Mouse (Mus musculus) embryonic facial prominence, embryonic 15.5 days (tissue): ENCODE measurements around the gene Ncapd2. TPM values are rescaled to one million over a fixed set of nuclear protein-coding genes. Genes with fewer than 3 reads are reported as not detected.
A peak's percentile ranks its signal among the peaks of the same experiment; 100 is the strongest.
"Not testable (repeated sequence)": the region's sequence is repeated elsewhere in the genome, so short reads cannot be mapped to it uniquely, and the experiment has no call there.

Experiments
- ATAC-seq: fragments of 200-750 bp; cut with Nextera tagmentation; 2 replicates; pipeline ENCODE4 v1.8.0; 2017; ENCODE audit warnings: low read depth, moderate TSS enrichment; ENCODE audit not compliant: insufficient number of reproducible peaks, low FRiP score, low TSS enrichment
- H3K27ac ChIP-seq: fragments of 300-500 bp; sonication (generic); replicated peaks from 2 replicates; pipeline ENCODE4 v1.5.1; 2015; ENCODE audit warnings: mild to moderate bottlenecking, inconsistent platforms
- H3K27me3 ChIP-seq: fragments of 300-500 bp; sonication (generic); 2 replicates; pipeline ENCODE4 v1.6.1; 2015; ENCODE audit warnings: inconsistent platforms
- H3K36me3 ChIP-seq: fragments of 300-500 bp; sonication (generic); 2 replicates; pipeline ENCODE4 v1.6.1; 2015; ENCODE audit warnings: mild to moderate bottlenecking, inconsistent platforms
- H3K4me1 ChIP-seq: fragments of 300-500 bp; sonication (generic); 2 replicates; pipeline ENCODE4 v1.6.1; 2015; ENCODE audit warnings: inconsistent platforms
- H3K4me2 ChIP-seq: fragments of 300-500 bp; sonication (generic); replicated peaks from 2 replicates; pipeline ENCODE4 v1.6.1; 2015; ENCODE audit warnings: mild to moderate bottlenecking, inconsistent platforms
- H3K4me3 ChIP-seq: fragments of 300-500 bp; sonication (generic); replicated peaks from 2 replicates; pipeline ENCODE4 v1.5.1; 2015; ENCODE audit warnings: mild to moderate bottlenecking, inconsistent platforms
- H3K9ac ChIP-seq: fragments of 300-500 bp; sonication (generic); 2 replicates; pipeline ENCODE4 v1.6.1; 2015; ENCODE audit warnings: inconsistent platforms
- H3K9me3 ChIP-seq: fragments of 300-500 bp; sonication (generic); replicated peaks from 2 replicates; pipeline ENCODE4 v1.6.1; 2016; ENCODE audit warnings: inconsistent platforms
- WGBS: fragments of 180-500 bp; shearing (Covaris S2); methylation state at CpG from one replicate; pipeline ENCODE4 v1.1.7; 2015; 5-methylcytosine and 5-hydroxymethylcytosine counted together
- polyA plus RNA-seq: library from polyadenylated mRNA; unstranded; fragments of >200 nt; fragmentation: Nextera tagmentation; extraction: Ambion mirVana; gene quantifications from 2 replicates; pipeline ENCODE4 v1.2.1, GENCODE M21; 2015

Gene Ncapd2
- polyA plus RNA-seq, 1 experiment from 2014 or later, result 98.7 TPM

DNA sequence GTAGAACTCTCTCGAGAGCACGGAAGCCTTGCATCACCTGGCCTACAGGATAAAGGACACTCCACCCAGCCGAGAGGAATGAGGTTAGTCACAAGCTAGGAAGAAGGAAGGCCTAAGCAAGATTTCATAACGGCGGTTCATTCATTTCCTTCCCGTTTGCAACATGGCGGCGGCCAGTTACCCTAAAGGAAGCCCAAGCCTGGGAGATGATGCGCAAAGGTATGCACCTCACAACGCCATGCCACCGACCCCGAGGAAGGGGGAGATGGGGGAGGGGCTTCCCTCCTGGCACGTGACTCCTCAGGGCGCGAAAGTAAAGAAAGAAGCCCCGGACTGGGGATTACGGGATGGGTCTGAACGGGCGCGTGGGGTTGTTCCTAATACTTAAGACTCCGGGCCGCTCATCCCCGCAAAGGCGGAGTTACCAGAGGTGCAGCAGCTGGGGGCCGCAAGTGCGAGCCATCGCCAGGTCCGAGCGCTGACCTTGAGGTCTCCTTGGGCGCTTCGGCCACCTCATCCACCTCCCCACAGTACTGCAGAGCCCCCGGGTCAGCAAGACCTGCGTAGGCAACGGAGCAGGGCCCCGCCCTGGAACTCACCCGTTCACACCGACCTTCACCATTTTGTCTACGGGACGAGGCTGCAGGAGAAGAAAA lies 26.7 kb downstream of the Ncapd2 start:
- H3K4me1 ChIP-seq, result peaks cover 53% of the 10 kb centered on the region
- H3K9ac ChIP-seq, result peak overlapping the region; percentile 91
- H3K27me3 ChIP-seq, result no peaks in the 10 kb centered on the region
- no peaks in the 10 kb centered on the region for H3K9me3 ChIP-seq
- WGBS, result under 1% methylated on average over 39 of the region's 39 CpGs
- peak overlapping the region; percentile 94 for H3K27ac ChIP-seq
- H3K4me3 ChIP-seq, result peak overlapping the region; percentile 95
- no peak for ATAC-seq
- peaks cover 54% of the 10 kb centered on the region for H3K36me3 ChIP-seq
- H3K4me2 ChIP-seq, result peak overlapping the region; percentile 85

DNA sequence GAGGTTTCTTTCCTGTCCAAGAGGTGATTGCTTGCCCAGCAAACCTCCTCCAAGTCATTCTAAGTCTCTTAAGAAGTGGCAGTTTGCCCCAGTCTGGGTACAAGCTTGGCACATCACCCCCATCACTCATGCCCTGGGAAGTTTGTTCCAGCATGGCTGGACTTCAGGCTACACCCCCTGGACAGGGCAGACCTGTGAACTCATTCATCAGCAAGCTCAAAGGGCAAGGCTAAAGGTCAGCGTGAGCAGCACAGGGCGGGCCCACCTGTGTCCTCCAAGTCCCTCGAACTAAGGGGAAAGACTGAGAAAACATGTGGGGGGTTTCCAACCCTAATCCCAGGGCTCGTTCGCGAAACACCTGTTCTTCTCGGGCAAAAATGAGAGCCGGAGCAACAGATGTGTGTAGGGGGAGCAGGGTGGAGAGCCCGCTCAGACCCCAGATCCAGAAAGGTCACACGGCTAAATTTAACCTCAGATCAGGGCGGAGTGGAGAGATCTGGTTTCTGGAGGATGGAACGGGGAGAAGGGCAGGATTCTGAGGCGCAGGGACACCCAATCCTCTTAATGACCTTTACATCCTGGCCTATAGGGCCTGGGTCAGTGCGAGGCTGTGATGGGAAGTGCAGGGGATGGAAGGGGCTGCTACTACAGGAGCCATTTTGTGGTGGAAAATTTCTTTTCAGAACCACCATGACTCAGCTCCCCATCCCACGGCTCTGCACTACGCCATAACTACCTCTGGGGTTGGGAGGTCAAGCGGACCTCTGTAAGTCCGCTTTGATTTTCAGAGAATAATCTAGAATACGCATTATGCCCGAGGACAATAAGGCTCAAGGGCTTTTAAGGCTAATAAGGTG lies 27.5 kb downstream of the Ncapd2 start:
- WGBS, result 3% methylated on average over 20 of the region's 20 CpGs
- H3K9me3 ChIP-seq, result no peaks in the 10 kb centered on the region

DNA sequence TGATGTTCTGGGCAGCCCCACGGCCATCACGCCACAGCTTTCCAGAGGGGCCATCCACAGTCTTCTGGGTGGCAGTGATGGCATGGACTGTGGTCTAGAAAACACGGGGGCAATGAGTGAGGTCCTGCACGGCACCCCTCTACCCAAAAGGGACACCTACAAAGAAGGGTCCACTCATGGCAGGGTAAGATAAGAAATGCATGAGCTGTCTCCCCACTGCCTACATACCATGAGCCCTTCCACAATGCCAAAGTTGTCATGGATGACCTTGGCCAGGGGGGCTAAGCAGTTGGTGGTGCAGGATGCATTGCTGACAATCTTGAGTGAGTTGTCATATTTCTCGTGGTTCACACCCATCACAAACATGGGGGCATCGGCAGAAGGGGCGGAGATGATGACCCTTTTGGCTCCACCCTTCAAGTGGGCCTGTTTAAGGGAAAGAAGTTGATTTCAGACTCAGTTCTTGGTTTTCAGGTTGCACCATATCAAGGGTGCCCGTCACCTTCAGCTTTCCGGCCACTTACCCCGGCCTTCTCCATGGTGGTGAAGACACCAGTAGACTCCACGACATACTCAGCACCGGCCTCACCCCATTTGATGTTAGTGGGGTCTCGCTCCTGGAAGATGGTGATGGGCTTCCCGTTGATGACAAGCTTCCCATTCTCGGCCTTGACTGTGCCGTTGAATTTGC lies 28.7 kb downstream of the Ncapd2 start:
- peaks cover 50% of the 10 kb centered on the region for H3K36me3 ChIP-seq
- H3K27ac ChIP-seq, H3K9ac ChIP-seq, H3K9me3 ChIP-seq, H3K4me2 ChIP-seq, H3K4me3 ChIP-seq, H3K27me3 ChIP-seq, ATAC-seq: not testable (repeated sequence)
- H3K4me1 ChIP-seq, result peaks cover 51% of the 10 kb centered on the region
- 68% methylated on average over 13 of the region's 16 CpGs for WGBS

More for the DNA sequence above, 27.5 kb downstream of the Ncapd2 start:
- Histone ChIP-seq H3K36me3 (peaks cover 54% of the 10 kb centered on the region), H3K9ac (peak overlapping the region; percentile 91), H3K27ac (peak overlapping the region; percentile 94), H3K4me3 (peak overlapping the region; percentile 95), H3K4me1 (peaks cover 53% of the 10 kb centered on the region), H3K27me3 (no peaks in the 10 kb centered on the region), H3K4me2 (peak overlapping the region; percentile 85)
- no peak for ATAC-seq

DNA sequence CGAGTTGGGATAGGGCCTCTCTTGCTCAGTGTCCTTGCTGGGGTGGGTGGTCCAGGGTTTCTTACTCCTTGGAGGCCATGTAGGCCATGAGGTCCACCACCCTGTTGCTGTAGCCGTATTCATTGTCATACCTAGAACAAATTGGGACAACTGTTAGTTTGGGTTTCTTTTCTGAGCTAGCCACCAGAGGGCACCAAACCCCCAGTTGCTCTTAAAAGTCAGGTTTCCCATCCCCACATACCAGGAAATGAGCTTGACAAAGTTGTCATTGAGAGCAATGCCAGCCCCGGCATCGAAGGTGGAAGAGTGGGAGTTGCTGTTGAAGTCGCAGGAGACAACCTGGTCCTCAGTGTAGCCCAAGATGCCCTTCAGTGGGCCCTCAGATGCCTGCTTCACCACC lies 29.5 kb downstream of the Ncapd2 start:
- H3K27me3 ChIP-seq, H3K4me3 ChIP-seq, H3K4me2 ChIP-seq, H3K9me3 ChIP-seq, H3K9ac ChIP-seq, ATAC-seq, H3K27ac ChIP-seq: not testable (repeated sequence)
- H3K36me3 ChIP-seq, result peaks cover 51% of the 10 kb centered on the region
- H3K4me1 ChIP-seq, result peaks cover 47% of the 10 kb centered on the region
- 10% methylated on average over 4 of the region's 5 CpGs for WGBS

DNA sequence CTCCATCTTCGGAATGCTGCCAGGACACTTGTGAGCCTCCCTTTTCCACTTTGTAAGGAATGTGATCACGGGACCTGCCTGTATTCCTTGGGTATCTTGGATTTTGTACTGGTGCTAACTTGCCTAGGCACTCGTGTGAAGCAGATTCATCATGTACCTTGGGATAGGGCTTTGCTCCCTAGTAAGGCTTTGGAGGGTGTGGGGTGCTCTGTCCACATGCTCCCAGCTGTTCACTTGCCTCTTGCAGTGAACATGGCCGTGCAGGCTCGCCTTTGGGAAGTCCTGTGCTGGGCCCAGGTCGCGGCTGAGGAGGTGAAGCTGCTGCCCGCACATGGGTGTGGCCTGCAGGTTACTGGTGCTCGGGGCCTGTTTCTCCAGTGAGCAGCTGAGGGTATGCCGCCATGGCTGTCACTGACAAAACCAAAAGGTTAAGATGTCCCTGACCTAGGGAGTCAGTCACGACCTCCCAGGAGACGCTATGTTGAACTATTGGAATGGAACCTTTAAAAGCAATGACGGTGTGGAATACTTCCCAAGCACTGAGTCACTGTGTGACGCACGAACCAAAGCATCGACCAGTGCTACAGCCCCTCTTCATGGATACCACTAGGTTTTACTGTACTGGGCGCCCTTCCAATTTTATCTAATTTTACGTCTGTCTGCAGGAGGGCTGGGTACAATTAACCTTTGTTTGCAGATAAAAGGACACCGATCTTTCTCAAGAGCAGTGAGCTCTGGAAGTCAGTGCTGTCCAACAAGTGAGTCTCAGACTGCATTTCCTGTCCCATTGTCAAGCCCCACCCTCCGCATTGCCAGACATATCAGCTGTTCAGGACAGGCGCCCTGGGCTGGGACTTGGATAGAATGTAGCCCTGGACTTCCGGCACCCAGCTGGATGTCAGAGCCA lies 30.4 kb downstream of the Ncapd2 start:
- Histone ChIP-seq H3K27ac (peak overlapping the region; percentile 63), H3K4me2 (no peak overlapping the region), H3K9me3 (no peaks in the 10 kb centered on the region), H3K9ac (no peak overlapping the region), H3K4me3 (no peak overlapping the region), H3K4me1 (peaks cover 38% of the 10 kb centered on the region), H3K27me3 (no peaks in the 10 kb centered on the region), H3K36me3 (peaks cover 51% of the 10 kb centered on the region)
- ATAC-seq, result no peak
- WGBS, result 17% methylated on average over 22 of the region's 22 CpGs

DNA sequence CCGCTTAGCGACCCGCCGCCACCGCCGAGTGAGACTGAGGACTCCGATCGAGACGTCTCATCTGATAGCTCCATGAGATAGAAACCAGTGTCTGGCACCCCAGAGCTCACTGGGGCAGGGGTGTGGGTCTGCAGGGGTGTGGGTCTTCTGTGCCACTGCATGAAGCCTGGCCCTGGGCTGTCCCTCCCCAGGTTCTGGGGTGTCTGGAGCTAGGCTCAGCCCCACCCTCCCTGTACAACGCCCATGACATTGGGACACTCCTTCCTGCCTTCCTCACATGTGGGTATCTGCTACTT lies 31.0 kb downstream of the Ncapd2 start:
- peak overlapping the region; percentile 63 for H3K27ac ChIP-seq
- H3K4me3 ChIP-seq, result no peak overlapping the region
- H3K9me3 ChIP-seq, result no peaks in the 10 kb centered on the region
- H3K4me1 ChIP-seq, result peaks cover 35% of the 10 kb centered on the region
- H3K36me3 ChIP-seq, result peaks cover 54% of the 10 kb centered on the region
- H3K27me3 ChIP-seq, result no peaks in the 10 kb centered on the region
- ATAC-seq, result no peak
- no peak overlapping the region for H3K9ac ChIP-seq
- no peak overlapping the region for H3K4me2 ChIP-seq
- WGBS, result 57% methylated on average over 10 of the region's 10 CpGs

DNA sequence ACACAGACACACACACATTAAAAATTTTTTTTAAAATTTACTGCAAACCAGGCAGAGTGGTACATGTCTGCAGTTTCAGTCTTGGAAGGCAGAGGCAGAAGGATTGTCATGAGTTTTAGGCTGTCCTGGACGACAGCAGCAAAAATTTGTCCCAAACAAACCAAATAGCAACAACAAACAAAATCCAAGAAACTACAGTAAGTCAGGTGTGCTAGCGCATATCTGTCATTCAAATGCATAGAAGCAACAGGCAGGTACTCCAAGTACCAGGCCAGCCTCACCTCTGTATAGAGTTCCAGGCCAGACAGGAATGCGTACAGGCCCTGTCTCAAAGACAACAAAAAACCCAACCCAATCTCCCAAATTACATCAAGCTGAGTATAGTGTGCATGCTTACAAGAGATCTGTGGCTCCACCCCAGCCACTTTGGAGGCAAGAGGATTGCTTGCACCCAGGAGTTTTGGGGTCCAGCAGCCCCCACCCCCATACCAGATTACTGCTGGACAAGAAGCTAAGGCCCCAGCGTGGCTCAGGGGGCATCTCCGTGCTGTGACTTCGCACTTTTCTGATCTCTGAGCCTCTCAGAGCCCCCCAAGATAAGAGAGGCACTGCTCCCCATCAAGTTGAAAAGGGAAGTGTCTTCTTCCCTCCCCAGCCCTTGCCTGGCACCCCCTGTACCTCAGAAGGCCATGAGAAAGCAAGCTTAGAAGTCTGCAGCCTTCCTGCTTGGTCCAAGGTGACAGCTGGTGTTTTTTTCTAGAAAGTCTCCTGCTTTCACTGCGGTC lies 31.5 kb downstream of the Ncapd2 start:
- H3K4me3 ChIP-seq, result no peak overlapping the region
- no peaks in the 10 kb centered on the region for H3K9me3 ChIP-seq
- H3K9ac ChIP-seq, result no peak overlapping the region
- peaks cover 54% of the 10 kb centered on the region for H3K36me3 ChIP-seq
- H3K27me3 ChIP-seq, result no peaks in the 10 kb centered on the region
- ATAC-seq, result no peak
- H3K4me1 ChIP-seq, result peaks cover 35% of the 10 kb centered on the region
- H3K27ac ChIP-seq, result peak overlapping the region; percentile 63
- no peak overlapping the region for H3K4me2 ChIP-seq
- 78% methylated on average over 7 of the region's 7 CpGs for WGBS

DNA sequence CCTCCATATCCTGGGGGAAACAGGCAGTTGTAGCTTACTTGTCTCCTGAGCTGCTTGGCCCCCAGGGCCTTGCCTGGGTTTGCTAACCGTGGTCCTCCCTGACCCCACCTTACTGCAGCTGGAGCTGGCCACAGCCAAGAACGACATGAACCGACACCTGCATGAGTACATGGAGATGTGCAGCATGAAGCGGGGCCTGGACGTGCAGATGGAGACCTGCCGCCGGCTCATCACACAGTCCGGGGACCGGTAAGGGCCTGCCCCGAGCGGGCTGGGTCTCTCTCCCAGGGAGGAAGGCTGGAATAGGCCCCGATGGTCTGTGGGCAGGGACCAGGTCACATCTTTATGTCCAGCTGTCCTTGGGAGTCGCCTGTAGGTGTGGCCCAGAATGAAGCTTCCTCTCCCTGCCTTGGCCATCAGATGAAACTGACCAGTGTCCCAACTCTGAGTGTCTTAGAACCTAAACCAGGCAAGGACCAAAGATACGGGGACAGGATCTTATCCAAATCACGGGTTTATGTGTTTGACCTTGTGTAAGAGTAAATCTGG lies 32.5 kb downstream of the Ncapd2 start:
- no peak overlapping the region for H3K4me2 ChIP-seq
- no peak overlapping the region for H3K9ac ChIP-seq
- no peaks in the 10 kb centered on the region for H3K27me3 ChIP-seq
- H3K36me3 ChIP-seq, result peaks cover 54% of the 10 kb centered on the region
- H3K4me1 ChIP-seq, result peaks cover 29% of the 10 kb centered on the region
- ATAC-seq, result no peak
- 82% methylated on average over 15 of the region's 15 CpGs for WGBS
- H3K27ac ChIP-seq, result peak overlapping the region; percentile 34; the same call in 1 of the 2 replicates
- H3K9me3 ChIP-seq, result no peaks in the 10 kb centered on the region
- no peak overlapping the region for H3K4me3 ChIP-seq

DNA sequence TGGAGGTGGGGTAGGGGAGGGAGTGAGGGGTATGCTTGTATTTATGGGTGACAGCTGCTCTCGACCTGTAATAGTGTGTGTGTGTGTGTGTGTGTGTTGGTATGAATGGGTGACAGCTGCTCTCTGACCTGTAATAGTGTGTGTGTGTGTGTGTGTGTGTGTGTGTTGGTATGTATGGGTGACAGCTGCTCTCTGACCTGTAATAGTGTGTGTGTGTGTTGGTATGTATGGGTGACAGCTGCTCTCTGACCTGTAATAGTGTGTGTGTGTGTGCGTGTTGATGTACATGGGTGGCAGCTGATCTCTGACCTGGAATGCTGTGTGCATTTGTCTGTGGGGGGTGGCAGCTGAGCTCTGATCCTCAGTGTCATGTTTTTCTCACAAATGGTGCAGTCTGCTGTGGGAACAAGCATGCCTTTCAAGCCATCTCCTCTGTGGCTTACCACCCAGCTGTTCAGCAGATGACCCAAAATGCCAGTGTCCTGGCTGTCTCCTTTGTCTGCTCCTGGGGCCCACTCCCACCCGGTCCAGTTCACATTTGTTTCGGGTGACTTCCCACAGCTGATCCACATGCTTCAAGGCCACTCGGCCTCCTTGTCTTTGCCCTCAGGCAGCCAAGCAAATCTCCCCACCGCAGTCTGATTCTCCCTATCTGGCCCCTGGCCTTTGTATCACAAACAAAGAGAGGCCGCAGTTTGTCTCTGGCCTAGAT lies 34.4 kb downstream of the Ncapd2 start:
- Histone ChIP-seq H3K36me3 (peaks cover 60% of the 10 kb centered on the region), H3K27me3 (no peaks in the 10 kb centered on the region), H3K4me2 (no peak overlapping the region), H3K27ac (peak overlapping the region; percentile 72; the same call in 1 of the 2 replicates), H3K4me3 (no peak overlapping the region), H3K4me1 (peaks cover 26% of the 10 kb centered on the region), H3K9me3 (no peaks in the 10 kb centered on the region), H3K9ac (no peak overlapping the region)
- WGBS, result 46% methylated on average over 7 of the region's 7 CpGs
- peak; percentile 43 for ATAC-seq
